Mouse (Mus musculus): ENCODE data around the gene Olfr1216.
"Not testable (repeated sequence)": the region's sequence is repeated elsewhere in the genome, so short reads cannot be mapped to it uniquely, and the experiment has no call there.

Gene Olfr1216

DNA sequence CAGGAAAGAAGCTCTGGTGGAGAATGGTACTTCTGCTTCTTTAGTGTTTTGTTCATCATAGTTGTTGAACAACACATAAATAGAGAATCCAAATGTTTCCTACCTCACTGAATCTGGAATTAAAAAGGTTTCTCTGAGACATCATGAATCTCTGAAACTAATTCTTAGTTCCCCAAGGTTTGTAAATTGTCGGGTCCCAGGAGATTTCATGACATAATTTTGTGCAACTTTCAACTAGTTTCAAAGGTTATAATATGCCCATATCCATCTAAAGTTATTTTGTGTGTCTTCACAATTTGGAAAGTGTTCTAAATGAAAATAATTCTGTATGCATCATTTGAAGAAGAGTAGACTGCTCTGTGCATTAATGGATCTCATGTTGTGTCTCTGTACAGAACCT is at the start of gene Olfr1216:
TSS of gene Olfr1216 (minus strand) at position 101 of the 400 bp plus-strand sequence.
- no peak for DNase-seq

GRCm38 (mm10) chr2:89061087-89061486 is 42.9 kb upstream of the Olfr1216 start, which contains the start of gene Olfr1218:
Gene Olfr1218, minus strand, starts transcription at chr2:89061187.
- no peak for DNase-seq

DNA sequence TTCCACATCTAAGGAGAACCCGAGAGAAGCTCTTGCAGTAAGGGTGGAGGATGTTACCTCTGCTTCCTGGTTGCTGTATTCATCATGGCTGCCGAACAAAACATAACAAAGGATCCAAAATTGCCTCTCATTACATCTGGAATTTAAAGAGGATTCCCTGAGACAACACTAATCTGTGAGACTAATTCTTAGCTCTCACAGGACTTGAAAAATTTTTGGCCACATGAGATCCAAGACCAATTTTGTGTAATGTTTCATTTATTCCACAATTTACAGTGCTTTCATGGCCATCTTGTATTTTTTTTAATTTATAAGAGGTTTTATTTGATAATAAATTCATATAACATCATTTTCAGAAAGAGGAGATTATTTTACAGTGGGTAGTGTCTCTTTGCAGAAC is 13.8 kb upstream of the Olfr1216 start, which contains the start of gene Olfr1217:
TSS of gene Olfr1217 (minus strand) at position 101 of the 400 bp plus-strand sequence.
- DNase-seq: no peak

- DNase-seq: not testable (repeated sequence)
These were observed 3.3 kb upstream of the Olfr1216 start for GRCm38 (mm10) chr2:89021436-89021835.

- DNase-seq: no peak
These were observed 11.3 kb downstream of the Olfr1216 start, which contains the start of gene Olfr1215 for GRCm38 (mm10) chr2:89006873-89007272. Gene Olfr1215, minus strand, starts transcription at chr2:89006973.

DNA sequence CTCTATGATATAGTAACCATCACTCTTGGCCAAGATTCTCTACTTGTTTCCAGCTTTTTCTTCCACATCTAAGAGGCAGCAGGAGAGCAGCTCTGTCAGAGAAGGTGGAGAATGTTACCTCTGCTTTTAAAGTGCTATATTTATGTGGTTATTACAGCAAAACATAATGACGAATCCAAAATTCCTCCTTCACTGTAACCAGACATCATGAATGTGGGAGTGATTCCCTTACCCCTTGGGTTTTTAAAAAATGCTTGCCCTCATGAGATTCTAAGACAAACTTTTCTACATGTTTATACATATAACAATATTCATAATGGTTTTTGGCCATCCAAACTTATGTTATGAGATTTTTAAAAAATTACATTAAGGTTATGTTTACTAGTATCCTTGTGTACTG is 25.6 kb downstream of the Olfr1216 start, which contains the start of gene Olfr1214:
TSS of gene Olfr1214 (minus strand) at position 101 of the 400 bp plus-strand sequence.
- DNase-seq: no peak

GRCm38 (mm10) chr2:88980181-88980580 is 38.0 kb downstream of the Olfr1216 start, which contains the start of gene Gm13762:
Gene Gm13762, minus strand, starts transcription at chr2:88980281.
- no peak for DNase-seq
